Mouse (Mus musculus) adrenal gland, postnatal 36 days (tissue): Measurements from ENCODE around the gene Polr2e. TPM values are rescaled to one million over a fixed set of nuclear protein-coding genes. Genes with fewer than 3 reads are reported as not detected.

Source experiments
- DNase-seq, 2 experiments: peaks; one replicate each; pipeline ENCODE4 v3.0.0; 2021; ENCODE audit warnings: mixed read lengths in 1 of 2
- total RNA-seq, 2 experiments: library from RNA; stranded (reverse); gene quantifications; 2 replicates each; pipeline ENCODE4 v1.2.3; 2021

The Polr2e gene
- total RNA-seq, 2 experiments from 2014 or later, result 92.8 to 108 TPM

DNA sequence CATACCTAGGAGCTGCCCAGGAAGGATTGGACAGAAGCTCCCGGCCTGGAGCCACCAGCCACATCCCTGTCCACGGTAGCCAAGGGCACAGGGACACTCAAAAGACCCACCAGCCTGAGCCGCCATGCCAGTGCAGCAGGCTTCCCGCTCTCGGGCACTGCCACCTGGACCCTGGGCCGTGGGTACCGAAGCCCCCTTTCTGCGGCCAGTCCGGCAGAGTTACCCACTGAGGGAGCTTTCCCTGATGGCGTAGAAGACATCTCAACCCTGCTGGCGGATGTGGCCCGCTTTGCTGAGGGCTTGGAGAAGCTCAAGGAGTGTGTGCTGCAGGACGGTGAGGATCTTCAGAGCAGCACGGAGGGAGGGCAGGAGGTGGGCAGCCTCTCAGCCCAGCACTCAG lies 21.8 kb downstream of the Polr2e start:
- DNase-seq, result no peak

DNA sequence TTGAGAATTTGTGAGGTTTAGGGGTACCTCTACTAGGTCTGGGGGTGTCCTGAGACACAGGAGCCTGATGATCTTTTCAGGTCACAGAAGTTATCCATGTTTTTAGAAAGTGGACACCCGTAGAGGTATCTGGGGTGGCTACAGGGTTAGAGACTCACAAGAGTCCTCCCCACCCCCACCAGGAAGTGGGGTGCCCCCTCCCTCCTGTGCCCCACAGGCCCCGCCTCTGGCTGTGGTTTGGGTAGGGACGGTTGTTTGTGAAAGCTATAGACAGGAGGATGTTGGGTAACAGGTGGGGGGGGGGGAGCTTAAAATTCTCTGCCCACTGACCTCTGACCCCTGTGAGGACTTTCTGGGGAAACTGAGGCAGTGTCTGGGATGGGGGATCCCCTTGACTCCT lies 22.2 kb downstream of the Polr2e start:
- DNase-seq, result peak; percentile 35 to 72

DNA sequence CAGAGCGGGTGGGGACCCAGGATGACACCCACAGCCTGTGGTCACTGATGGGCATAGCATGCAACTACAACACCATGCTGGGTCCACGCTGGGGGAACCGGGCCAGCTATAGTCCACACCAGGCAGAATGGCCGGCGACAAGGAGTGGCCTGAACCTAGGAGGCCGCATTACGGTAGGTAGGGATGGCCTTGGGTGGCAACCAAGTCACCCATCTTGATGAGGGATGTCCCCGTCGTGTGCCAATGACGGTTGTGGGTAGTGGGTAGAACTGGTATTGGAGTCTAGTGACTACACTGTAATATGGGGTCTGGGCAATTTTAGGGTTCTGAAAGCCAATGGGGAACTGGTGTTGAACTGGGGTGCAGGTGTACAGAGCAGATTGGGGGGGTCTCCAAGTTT lies 22.7 kb downstream of the Polr2e start:
- no peak for DNase-seq

DNA sequence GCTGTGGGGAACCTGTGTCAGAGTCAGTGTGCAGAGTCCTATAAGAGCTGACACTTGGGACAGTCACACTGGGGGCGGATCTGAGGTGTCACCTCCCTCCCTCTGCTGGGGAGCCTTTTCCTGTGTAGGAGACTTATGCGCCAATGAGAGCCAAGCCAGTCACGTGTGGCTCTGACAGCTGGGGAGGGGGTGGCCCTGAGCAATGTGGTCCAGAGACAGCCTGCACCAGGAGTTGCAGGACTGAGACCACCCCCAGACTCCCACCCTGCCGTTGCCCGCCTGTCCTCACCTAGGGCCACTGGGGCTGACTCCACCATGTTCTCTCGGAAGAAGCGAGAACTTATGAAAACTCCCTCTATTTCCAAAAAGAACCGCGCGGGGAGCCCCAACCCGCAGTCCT lies 23.1 kb downstream of the Polr2e start, which contains the start of gene Arhgap45:
Gene Arhgap45 (plus strand): TSS at position 143 of the 400 bp plus-strand sequence.
- peak in 1 of 2 experiments; percentile 52 for DNase-seq

DNA sequence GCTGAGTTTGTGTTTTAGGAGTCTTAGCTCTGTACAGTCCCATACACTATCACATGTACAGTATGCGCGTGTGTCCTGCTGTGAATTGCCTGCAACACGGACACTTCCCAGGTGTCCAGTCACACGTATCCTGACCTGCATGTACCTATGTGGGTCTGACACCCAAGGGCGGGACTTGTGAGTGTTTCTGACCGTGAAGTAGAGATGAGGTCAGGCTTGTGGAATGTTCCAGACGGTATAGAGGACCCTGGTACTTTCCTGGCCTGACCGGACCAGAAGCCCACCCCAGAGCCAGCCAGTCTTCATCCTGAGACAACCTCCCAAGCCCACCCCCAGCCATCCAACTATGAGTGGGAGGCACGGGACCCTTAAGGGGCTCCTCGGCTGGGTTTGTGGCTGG lies 24.0 kb downstream of the Polr2e start:
- DNase-seq, result no peak

DNA sequence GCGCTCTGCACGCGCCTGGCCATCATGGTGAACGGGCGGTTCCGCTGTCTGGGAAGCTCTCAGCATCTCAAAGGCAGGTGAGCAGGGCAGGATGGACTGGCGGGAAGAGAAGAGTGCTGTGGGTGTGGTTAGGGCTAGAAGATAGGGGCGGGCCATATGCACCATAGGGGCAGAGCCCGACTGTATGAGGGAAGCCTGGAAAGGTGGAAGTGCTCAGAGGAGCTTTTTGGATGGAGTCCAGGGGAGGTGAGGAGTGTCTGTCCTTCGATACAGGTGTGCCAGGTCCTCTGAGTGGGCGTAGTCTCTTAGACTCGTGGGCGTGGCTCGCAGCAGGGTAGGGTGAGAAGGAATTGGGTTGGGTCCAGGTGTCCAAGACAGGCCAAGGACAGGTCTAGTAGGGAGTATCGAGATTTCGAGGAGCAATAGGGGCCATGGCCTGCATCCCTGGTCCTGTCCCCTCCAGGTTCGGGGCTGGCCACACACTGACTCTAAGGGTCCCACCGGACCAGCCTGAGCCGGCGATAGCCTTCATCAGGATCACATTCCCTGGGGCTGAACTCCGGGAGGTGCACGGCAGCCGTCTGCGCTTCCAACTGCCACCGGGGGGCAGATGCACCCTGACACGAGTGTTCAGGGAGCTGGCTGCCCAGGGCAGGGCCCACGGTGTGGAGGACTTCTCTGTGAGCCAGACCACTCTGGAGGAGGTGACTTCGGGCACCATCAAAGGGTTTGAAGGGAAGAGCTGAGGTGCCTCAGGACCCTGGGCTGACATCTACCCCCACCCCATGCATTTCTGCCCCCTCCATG lies 24.9 kb downstream of the Polr2e start:
- peak in 1 of 2 experiments; percentile 41 for DNase-seq

DNA sequence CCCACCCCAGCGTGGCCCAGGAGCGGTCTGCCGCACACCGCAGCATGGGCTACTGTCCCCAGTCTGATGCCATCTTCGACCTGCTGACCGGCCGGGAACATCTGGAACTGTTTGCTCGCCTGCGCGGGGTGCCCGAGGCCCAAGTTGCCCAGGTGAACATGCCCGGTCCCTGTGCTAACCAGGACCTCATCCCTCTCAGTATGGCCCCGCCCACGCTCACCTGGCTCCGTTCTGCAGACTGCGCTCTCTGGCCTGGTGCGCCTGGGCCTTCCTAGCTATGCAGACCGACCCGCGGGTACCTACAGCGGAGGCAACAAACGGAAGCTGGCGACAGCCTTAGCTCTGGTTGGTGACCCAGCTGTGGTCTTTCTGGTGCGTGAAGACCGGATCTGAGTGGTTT lies 26.0 kb downstream of the Polr2e start:
- no peak for DNase-seq

DNA sequence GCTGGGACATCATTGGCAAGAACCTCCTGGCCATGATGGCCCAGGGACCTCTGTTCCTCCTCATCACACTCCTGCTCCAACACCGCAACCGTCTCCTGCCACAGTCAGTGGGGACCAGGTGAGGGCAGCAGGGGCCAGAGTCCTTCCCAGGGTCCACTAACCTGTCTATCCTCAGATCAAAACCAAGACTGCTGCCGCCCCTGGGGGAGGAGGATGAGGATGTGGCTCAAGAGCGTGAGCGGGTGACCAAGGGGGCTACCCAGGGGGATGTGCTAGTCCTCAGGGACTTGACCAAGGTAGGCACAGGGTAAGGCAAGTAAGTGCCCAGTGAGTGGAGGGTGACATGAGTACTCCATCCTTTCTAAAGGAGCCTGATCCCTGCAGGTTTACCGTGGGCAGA lies 27.9 kb downstream of the Polr2e start:
- DNase-seq, result no peak

DNA sequence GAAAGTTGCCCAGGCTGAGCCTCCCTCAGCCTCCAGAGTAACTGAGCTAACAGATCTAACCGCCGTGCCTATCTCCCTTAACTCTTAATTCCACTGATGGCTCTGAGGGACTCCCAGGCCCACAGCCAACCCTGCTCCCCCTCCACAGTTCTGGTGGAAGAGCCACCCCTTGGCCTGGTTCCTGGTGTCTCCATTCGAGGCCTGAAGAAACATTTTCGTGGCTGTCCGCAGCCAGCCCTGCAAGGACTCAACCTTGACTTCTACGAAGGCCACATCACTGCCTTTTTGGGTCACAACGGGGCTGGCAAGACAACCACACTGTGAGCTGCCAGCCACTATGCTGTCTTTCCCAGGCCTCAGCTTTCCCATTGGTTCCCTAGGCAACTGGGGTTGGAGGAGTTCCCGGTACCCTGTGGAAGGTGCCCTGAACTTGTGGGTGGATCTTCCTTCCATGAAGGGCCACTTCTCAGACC lies 35.3 kb downstream of the Polr2e start:
- DNase-seq, result peak; percentile 78 to 85

DNA sequence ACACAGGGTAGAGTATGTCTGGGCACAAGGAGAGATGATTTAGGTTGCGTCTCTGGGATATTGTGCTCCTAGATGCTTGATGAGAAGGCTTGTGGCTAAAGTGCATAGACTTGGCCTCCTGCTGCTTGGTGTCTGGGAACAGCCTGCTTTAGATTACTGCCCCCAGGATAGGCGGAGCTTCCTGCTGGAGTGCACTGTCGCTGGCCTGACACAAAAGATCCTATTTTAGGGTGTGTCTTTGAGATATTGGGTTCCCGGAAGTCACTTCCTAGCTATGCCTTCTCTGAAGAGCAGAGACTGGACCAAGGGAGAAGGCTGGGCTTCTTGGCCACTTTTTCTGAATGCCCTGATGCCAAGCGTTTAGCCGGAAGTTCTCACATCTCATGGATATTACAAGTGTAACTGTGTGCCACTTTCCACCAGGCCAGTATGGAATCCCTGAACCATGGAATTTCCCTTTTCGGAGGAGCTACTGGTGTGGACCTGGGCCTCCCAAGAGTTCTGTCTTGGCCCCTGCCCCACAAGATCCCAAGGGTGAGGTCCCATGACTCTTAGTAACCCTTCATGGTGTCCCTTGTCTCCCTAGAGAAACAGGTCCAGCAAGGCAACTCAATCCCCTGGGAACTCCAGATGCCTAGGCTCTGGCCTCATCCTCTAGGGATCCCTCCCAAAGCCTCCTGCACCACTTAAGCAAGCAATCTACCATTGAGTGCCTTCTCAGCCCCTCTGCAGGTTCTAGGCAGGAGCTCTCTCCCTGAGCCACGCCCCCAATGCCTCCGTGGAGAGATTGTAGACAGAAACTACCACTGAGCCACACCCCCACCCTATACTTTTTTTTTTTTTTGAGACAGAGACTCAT lies 36.0 kb downstream of the Polr2e start:
- DNase-seq, result peak in 1 of 2 experiments; percentile 43

DNA sequence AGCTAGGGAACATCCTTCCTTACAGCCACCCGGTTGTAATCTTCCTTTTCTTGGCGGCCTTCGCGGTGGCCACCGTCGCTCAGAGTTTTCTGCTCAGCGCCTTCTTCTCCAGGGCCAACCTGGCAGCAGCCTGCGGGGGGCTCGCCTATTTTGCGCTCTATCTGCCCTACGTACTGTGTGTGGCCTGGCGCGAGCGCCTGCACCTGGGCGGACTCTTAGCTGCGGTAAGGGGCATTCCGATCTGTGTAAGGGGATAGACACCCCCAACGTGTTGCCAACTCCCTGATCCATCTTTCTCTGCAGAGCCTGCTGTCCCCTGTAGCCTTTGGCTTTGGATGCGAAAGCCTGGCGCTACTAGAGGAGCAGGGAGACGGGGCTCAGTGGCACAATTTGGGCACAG lies 36.8 kb downstream of the Polr2e start:
- no peak for DNase-seq

DNA sequence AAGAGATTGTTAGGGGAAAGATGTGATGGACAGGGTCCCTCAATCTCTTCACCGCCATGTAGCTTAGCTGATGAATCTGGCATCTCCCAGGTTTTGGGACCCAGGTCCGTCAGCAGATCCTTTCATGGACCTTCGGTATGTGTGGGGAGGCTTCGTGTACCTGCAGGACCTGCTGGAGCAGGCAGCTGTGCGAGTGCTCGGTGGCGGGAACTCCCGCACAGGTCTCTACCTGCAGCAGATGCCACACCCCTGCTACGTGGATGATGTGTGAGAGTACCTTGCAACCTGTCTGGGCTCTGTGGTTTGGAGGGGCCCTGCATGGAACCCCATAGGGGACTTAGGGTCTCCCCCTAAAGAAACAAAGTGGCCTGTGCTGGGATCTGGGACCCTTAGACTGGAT lies 37.6 kb downstream of the Polr2e start:
- DNase-seq, result no peak

DNA sequence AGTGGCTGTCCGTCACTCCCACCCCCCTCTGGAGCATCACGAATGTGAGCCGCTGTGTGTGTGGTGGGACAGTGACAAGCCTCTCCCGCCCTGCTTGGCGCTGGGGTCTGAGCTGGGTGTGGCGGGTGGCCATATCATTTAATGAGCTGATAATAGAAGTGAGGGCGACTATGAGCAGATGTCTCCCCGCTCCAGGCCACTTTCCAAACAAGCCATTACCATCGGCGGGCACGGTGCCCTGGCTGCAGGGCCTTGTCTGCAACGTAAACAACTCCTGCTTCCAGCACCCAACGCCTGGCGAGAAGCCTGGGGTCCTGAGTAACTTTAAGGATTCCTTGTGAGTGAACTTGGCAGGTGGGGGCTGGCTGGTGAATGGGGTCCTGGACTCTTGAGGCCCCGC lies 41.8 kb downstream of the Polr2e start:
- DNase-seq, result peak in 1 of 2 experiments; percentile 38

DNA sequence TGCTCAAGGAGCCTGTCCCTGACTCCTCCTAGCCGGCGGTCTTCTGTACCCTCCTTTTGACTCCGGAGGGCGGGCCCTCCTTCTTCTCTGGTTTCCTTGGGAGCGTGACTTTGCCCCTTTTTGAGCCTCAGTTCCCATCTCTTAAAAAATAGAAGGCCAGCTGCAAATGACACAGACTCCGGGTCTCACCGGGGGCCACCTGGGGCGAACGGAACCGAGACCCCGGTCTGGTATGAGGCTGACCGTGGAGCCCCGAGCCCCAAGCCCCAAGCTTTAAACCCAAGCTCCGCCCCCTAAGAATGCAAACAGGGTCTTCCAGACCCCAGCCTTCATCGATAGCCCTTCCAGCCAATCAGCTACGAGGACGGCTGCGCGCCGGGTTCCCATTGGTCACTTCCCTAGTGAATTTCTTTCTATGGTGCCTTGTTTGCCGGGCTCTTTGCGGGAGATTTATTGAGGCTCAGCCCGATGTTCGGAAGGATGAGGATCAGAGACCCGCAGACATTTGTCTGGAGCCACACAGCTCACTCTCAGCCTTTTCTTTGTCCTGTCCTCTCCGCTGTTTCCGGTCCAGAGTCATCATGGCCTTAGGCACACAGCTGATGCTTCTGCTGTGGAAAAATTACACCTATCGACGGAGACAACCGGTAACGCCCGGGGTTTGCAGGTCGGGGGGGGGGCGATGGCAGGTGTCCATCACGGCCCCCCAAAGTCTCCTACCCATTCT lies 42.4 kb downstream of the Polr2e start:
- peak; percentile 71 to 80 for DNase-seq

DNA sequence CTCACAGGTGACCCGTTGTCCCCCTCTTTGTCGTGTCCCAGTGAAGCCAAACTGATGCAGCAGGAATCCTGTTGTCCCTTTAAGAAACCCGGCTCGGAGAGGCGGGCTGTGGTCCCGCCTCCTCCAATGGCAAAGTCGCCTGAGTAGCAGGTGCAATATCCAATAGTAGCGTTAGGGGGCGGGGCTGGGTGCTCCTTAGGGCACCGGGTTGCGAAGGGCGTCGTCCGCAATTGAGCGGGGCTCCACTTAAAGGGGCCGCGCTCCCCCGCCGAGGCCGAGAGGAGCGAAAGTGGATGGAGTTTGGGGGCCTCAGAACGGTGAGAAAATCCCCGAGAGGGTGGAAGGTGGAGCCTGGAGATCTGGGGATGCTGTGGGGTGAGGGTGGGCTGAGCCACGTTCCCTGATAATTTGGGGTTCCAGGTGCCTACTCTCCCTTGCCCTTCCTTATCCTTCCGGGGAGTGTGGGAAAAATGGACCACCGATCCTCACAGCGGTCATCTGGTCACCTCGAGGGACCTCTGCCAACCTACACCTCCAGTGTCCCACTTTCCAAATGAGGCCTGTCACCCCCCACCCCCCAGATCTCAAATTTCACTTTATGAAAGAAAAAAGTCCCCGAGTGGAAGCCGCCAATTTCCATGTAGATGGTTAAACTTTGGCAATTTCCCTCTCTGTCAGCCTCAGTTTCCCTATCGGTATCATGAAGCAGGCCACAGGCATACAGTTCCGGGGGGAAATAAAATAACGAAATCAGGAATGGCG lies 43.1 kb downstream of the Polr2e start, which contains the start of gene Abca7:
Gene Abca7 (plus strand): TSS at position 223 of the 762 bp plus-strand sequence.
- DNase-seq, result peak; percentile 98 to 99

DNA sequence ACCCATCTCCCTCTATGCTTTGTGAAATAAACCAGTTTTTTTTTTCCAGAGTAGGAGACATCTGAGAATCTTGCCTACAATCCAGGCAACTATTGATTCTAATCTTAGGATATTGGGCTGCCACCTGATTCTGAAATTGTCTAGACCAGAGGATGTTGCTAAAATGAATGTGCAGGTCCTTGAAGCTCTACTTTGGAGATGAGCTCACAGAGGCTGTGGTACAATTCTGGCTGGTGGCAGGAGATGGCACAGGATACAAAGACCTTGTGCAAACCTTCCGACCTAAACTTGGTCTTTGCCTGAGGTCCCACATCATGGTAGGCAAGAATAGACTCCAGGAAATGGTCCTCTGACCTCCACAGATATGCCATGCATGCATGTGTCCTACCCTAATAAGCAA lies 44.0 kb downstream of the Polr2e start:
- no peak for DNase-seq

DNA sequence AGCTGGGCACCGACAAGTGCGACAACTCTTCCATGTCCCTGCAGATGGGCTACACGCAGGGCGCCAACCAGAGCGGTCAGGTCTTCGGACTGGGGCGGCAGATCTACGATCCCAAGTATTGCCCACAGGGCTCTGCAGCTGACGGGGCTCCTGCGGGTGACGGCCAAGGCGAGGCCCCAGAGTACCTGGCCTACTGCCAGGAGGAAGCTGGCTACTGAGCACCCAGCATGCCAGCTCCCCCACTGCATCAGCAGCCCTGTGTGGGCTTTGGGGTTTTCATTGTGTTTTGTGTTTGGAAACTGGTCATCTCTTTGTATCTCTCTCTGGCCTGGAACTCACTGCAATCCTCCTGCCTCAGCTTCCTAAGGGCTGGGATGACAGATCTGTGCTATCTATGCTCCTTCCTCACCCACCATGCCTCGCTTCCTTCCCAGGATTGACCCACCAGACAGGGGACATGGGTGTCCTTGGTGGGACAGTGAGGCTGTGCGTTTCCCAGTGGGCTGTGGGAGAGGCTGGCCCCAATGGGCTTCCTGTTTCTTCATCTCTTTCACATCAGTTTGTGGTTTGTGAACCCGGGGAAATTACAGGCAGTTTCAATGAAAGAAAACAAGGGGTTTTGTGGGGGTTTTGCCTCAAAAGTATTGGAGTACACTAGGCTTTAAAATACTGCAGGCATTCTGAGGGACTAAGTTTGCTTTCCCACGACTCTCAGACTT lies 45.0 kb downstream of the Polr2e start:
- peak; percentile 41 to 71 for DNase-seq

DNA sequence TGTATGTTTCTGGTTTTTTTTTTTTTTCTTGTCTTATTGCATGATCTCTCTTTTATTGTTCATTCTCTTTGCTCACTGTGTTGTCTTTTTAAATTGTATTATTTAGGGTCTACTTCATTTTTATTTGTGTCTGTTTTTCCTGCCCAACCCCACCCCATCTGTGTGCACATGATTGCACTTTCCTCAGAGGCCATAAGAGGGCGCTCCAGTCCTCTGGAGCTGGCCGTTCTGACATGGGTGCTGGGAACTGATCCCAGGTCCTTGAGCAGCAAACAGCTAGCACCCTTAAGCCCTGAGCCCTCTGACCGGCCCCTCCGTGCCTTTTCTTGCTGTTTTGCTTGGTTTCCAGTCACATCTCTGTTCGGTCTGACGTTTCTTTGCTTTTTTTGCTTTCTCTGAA lies 48.0 kb downstream of the Polr2e start:
- DNase-seq, result no peak

DNA sequence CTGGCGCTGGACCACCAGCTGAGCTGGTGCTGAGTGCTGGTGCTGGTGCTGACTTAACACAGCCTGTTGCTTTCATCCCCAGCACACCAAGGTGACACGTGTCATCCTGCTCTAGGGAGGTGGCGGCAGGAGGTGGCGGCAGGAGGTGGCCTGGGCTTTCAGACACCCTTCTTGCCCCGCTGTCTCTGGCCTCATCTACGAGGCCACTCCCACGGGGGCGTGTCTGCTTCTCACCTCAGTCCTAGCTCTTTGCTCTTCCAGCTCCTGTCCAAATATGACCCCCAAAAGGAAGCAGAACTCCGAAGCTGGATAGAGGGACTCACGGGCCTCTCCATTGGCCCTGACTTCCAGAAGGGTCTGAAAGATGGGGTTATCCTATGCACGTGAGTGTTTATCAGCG lies 48.5 kb downstream of the Polr2e start:
- no peak for DNase-seq

DNA sequence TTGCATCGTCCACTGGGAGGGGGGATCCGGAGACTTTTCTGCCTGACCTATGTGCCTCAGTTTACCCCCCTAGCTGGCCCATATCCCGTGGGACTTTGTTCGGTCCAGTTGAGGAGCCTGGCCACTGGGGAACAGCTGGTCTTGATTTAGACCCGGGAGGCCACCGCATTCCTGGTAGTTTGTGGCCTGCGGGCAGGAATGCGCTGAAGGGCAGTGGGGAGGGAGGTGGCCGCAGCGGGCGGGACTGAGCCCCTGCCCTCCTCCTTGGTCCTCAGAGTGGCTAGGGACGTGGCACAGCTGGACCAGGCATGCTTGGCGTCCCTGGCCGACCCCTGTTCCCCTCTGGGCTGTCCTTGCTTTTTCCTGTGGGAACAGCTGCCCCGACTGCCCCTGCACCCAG lies 49.7 kb downstream of the Polr2e start:
- DNase-seq, result no peak

DNA sequence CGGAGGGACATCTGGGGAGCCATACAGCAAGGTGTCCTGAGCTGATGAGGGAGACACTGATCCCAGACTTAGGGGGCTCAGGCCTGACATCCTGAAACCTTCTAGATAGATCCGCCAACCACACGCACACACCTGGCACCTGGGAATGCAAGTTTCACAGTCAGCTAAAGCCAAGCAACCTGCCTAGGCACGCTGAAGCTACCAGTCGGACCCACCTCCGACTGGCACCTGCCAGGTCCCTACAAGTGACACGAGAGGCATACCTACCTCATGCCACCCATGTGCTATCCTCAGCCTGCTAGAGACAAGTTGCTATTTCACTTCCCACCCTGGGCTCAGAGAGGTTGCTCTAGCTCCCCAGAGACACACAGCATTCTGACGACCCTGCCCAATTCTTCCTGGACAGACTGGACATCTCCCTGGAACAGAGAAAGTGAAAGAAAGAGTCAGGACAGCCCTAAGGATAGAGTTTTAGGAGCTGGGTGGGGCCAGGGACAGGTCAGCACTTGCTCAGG lies 50.3 kb downstream of the Polr2e start:
- no peak for DNase-seq
